Comparison of ENCODE assay signal across 8 mouse cellular contexts in genomic region chr11:55023583-55023982, GRCm38 (mm10). TPM values are rescaled to one million over a fixed set of nuclear protein-coding genes. Genes with fewer than 3 reads are reported as not detected.
DNase-seq lines count a peak whose midpoint lies in the region; ATAC-seq and TF ChIP-seq lines count a peak whose summit lies in the region.

No protein-coding gene starts in this region.

- no peak for TF ChIP-seq CTCF in lung, embryonic 14.5 days (IDR thresholded peaks at IDR 0.05; ENCODE audit: low read depth)
- TF ChIP-seq CTCF in olfactory bulb, adult 2 months (IDR thresholded peaks at IDR 0.05; ENCODE audit: insufficient read depth, low read depth, low read length): no peak

- no peaks in the 10 kb centered on the region for H3K9me3 ChIP-seq in lung, embryonic 14.5 days (ENCODE audit: low read depth, low read length)
- no peaks in the 10 kb centered on the region for H3K9me3 ChIP-seq in forebrain, embryonic 12.5 days
- no peaks in the 10 kb centered on the region for H3K9me3 ChIP-seq in limb, embryonic 11.5 days (ENCODE audit: control insufficient read depth, low read length)

- H3K27me3 ChIP-seq in lung, embryonic 14.5 days (ENCODE audit: insufficient read depth, low read length): no peaks in the 10 kb centered on the region
- H3K27me3 ChIP-seq in forebrain, embryonic 12.5 days: no peaks in the 10 kb centered on the region
- H3K27me3 ChIP-seq in limb, embryonic 11.5 days (ENCODE audit: control insufficient read depth, insufficient read depth, low read length): no peaks in the 10 kb centered on the region

- no peak for DNase-seq in lung, embryonic 14.5 days
- no peak for DNase-seq in lung, adult 18-20 months
- peak; percentile 27 for DNase-seq in limb, embryonic 11.5 days (ENCODE audit: low spot score)
- DNase-seq in adrenal gland, adult (ENCODE audit: inconsistent age in 2 of 2, low spot score in 1 of 2): no peak
- DNase-seq in urinary bladder, adult 18-20 months (ENCODE audit: low spot score in 2 of 2): no peak
- DNase-seq in cerebellum, postnatal 25 days: no peak

- peak overlapping the region; percentile 48 for H3K4me2 ChIP-seq in lung, embryonic 14.5 days
- H3K4me2 ChIP-seq in forebrain, embryonic 12.5 days: peak overlapping the region; percentile 40
- peak overlapping the region; percentile 25; the same call in 1 of the 2 replicates for H3K4me2 ChIP-seq in limb, embryonic 11.5 days (ENCODE audit: low read depth, severe bottlenecking)

- TF ChIP-seq POLR2A in olfactory bulb, adult 2 months (IDR thresholded peaks at IDR 0.05; ENCODE audit: insufficient read depth, low read depth, low read length): no peak

- H3K36me3 ChIP-seq in lung, embryonic 14.5 days (ENCODE audit: insufficient read depth): peaks cover 46% of the 10 kb centered on the region
- 0 out of 2 replicates have a peak, but pooled peaks cover 2% of the 10 kb centered on the region for H3K36me3 ChIP-seq in forebrain, embryonic 12.5 days (replicated peaks)
- H3K36me3 ChIP-seq in limb, embryonic 11.5 days (ENCODE audit: control insufficient read depth, insufficient read depth, low read length): 0 out of 2 replicates have a peak, but pooled peaks cover 2% of the 10 kb centered on the region

- peak overlapping the region; percentile 33; the same call in 1 of the 2 replicates for H3K9ac ChIP-seq in lung, embryonic 14.5 days
- no peak overlapping the region for H3K9ac ChIP-seq in forebrain, embryonic 12.5 days
- peak overlapping the region; percentile 8; the same call in 1 of the 2 replicates for H3K9ac ChIP-seq in limb, embryonic 11.5 days (ENCODE audit: low read length)

- no peak overlapping the region for H3K4me3 ChIP-seq in lung, embryonic 14.5 days (ENCODE audit: low read depth, low read length)
- no peak overlapping the region for H3K4me3 ChIP-seq in forebrain, embryonic 12.5 days (replicated peaks)
- no peak overlapping the region for H3K4me3 ChIP-seq in limb, embryonic 11.5 days (ENCODE audit: low read depth, low read length)
- no peak overlapping the region for H3K4me3 ChIP-seq in olfactory bulb, adult 2 months (ENCODE audit: insufficient read depth, low read depth, low read length)

- peaks cover 42% of the 10 kb centered on the region for H3K4me1 ChIP-seq in lung, embryonic 14.5 days (ENCODE audit: insufficient read depth)
- peaks cover 31% of the 10 kb centered on the region for H3K4me1 ChIP-seq in forebrain, embryonic 12.5 days
- peaks cover 25% of the 10 kb centered on the region for H3K4me1 ChIP-seq in limb, embryonic 11.5 days (ENCODE audit: control insufficient read depth, insufficient read depth, low read length)
- H3K4me1 ChIP-seq in olfactory bulb, adult 2 months (ENCODE audit: control insufficient read depth, insufficient read depth, low read length): peaks cover 45% of the 10 kb centered on the region

- WGBS in lung, embryonic 14.5 days: 47% methylated on average over 3 of the region's 3 CpGs
- 78% methylated on average over 3 of the region's 3 CpGs for WGBS in forebrain, embryonic 12.5 days
- WGBS in limb, embryonic 11.5 days: 76% methylated on average over 3 of the region's 3 CpGs
- 65% methylated on average over 3 of the region's 3 CpGs for WGBS in olfactory bulb, adult 2 months

- ATAC-seq in lung, embryonic 14.5 days (ENCODE audit: insufficient read depth): peak; percentile 29
- 0 out of 2 replicates have a peak, but pooled peaks have one; percentile 10 for ATAC-seq in forebrain, embryonic 12.5 days (ENCODE audit: low FRiP score)
- ATAC-seq in limb, embryonic 11.5 days (ENCODE audit: insufficient number of reproducible peaks, low FRiP score, low TSS enrichment, low read depth): no peak

- H3K27ac ChIP-seq in lung, embryonic 14.5 days (ENCODE audit: low read depth): peak overlapping the region; percentile 99
- H3K27ac ChIP-seq in forebrain, embryonic 12.5 days: peak overlapping the region; percentile 96
- peak overlapping the region; percentile 81 for H3K27ac ChIP-seq in limb, embryonic 11.5 days (replicated peaks; ENCODE audit: low read depth, low read length)
- H3K27ac ChIP-seq in olfactory bulb, adult 2 months (ENCODE audit: insufficient read depth, low read depth, low read length): peak overlapping the region; percentile 80

RNA-seq across cellular contexts. Expression of gene Anxa6, which starts 9.7 kb away (rescaled TPM):
- 406 and 411 TPM in 2 replicates for polyA plus RNA-seq in lung, embryonic 14.5 days (2014; fragmentation: Nextera tagmentation; extraction: Ambion mirVana)
- 46.6 and 59.1 TPM in 2 replicates for polyA plus RNA-seq in forebrain, embryonic 12.5 days (2016; fragmentation: Nextera tagmentation; extraction: Ambion mirVana)
- 93.9 and 97.4 TPM in 2 replicates for polyA plus RNA-seq in limb, embryonic 11.5 days (2014; fragmentation: Nextera tagmentation; extraction: Ambion mirVana)
- polyA plus RNA-seq in olfactory bulb, adult 2 months (2012; ENCODE audit: insufficient read depth, insufficient read length, low replicate concordance, missing spikeins): not detected in 2 replicates

RNA-seq across cellular contexts. Expression of gene Ccdc69, which starts 54.3 kb away (rescaled TPM):
- polyA plus RNA-seq in lung, embryonic 14.5 days (2014; fragmentation: Nextera tagmentation; extraction: Ambion mirVana): 1.9 and 2.4 TPM in 2 replicates
- 0.13 and 0.42 TPM in 2 replicates for polyA plus RNA-seq in forebrain, embryonic 12.5 days (2016; fragmentation: Nextera tagmentation; extraction: Ambion mirVana)
- 0.23 and 0.88 TPM in 2 replicates for polyA plus RNA-seq in limb, embryonic 11.5 days (2014; fragmentation: Nextera tagmentation; extraction: Ambion mirVana)
- not detected in 2 replicates for polyA plus RNA-seq in olfactory bulb, adult 2 months (2012; ENCODE audit: insufficient read depth, insufficient read length, low replicate concordance, missing spikeins)
